Mouse (Mus musculus): ENCODE measurements at regions not wholly inside any gene's neighbourhood (a gene's known extent, or its start where the extent isn't known, plus 50 kb on each side); places are given as distances from the start of the nearest gene placed in this dataset.

- H3K36me3 ChIP-seq (replicated peaks in 1 of 2; ENCODE audit: control insufficient read depth in 1 of 2, insufficient read depth in 1 of 2, low read length in 1 of 2), result no peaks in the 10 kb centered on the region
- no peaks in the 10 kb centered on the region for H3K4me1 ChIP-seq (ENCODE audit: control insufficient read depth in 1 of 2, insufficient read depth in 2 of 2)
- in situ Hi-C loops (cut with MboI; ENCODE audit: low pct_ligation_motif_present, low pct_unique_long_range_greater_than_20kb, low sequenced_read_pairs) (no loop called here), dilution Hi-C loops (cut with MboI; ENCODE audit: extremely low pct_ligation_motif_present, extremely low pct_unique_long_range_greater_than_20kb, low sequenced_read_pairs) (no loop called here)
- H3K79me2 ChIP-seq (replicated peaks; ENCODE audit: control insufficient read depth, extremely low read depth, insufficient read depth, poor library complexity, severe bottlenecking), result no peaks in the 10 kb centered on the region
- H3K9ac ChIP-seq (ENCODE audit: insufficient read depth, low read depth), result no peak overlapping the region
- no peak overlapping the region for H3K27ac ChIP-seq (ENCODE audit: insufficient read depth, low read depth)
- no peak overlapping the region for H3K4me3 ChIP-seq (replicated peaks in 1 of 3; ENCODE audit: low read depth in 2 of 3, low read length in 2 of 3, poor library complexity in 1 of 3)
- TF ChIP-seq GABPA (IDR thresholded peaks at IDR 0.05; ENCODE audit: insufficient replicate concordance, low read depth, low read length) (no peak), MAX (IDR thresholded peaks at IDR 0.05; ENCODE audit: low read length) (no peak), NELFE (IDR thresholded peaks at IDR 0.05; ENCODE audit: low read depth, low read length) (no peak), RCOR1 (conservative IDR thresholded peaks at IDR 0.05; ENCODE audit: low read depth, low read length) (no peak), MAFK (IDR thresholded peaks at IDR 0.05; ENCODE audit: insufficient replicate concordance, low read length) (no peak), TCF12 (IDR thresholded peaks at IDR 0.05; ENCODE audit: low read depth, low read length) (no peak), HCFC1 (IDR thresholded peaks at IDR 0.05; ENCODE audit: low read depth, low read length) (no peak), ELF1 (IDR thresholded peaks at IDR 0.05; ENCODE audit: low read depth, low read length) (no peak), ZMIZ1 (IDR thresholded peaks at IDR 0.05; ENCODE audit: low read depth, low read length) (no peak), RAD21 (IDR thresholded peaks at IDR 0.05; ENCODE audit: low read depth, low read length) (peak; percentile 72), ZKSCAN1 (IDR thresholded peaks at IDR 0.05; ENCODE audit: borderline replicate concordance, low read depth, low read length) (no peak), SMC3 (IDR thresholded peaks at IDR 0.05; ENCODE audit: low read depth, low read length) (peak; percentile 80), UBTF (IDR thresholded peaks at IDR 0.05; ENCODE audit: low read depth, low read length) (no peak), CHD2 (IDR thresholded peaks at IDR 0.05; ENCODE audit: low read length) (no peak), E2F4 (IDR thresholded peaks at IDR 0.05; ENCODE audit: insufficient replicate concordance, low read depth, low read length) (no peak), CTCF (conservative IDR thresholded peaks at IDR 0.05 in 1 of 2, IDR thresholded peaks at IDR 0.05 in 1 of 2; ENCODE audit: low read depth in 2 of 2, low read length in 2 of 2) (peak; percentile 43 to 75; a peak in 3 of 4 replicates), USF2 (conservative IDR thresholded peaks at IDR 0.05; ENCODE audit: low read depth, low read length) (no peak), USF1 (IDR thresholded peaks at IDR 0.05; ENCODE audit: low read depth, low read length) (no peak), ETS1 (conservative IDR thresholded peaks at IDR 0.05; ENCODE audit: low read depth, low read length) (no peak), CHD1 (IDR thresholded peaks at IDR 0.05; ENCODE audit: low read depth, low read length) (no peak), JUN (IDR thresholded peaks at IDR 0.05; ENCODE audit: insufficient read depth, low read depth, low read length) (no peak), KAT2A (IDR thresholded peaks at IDR 0.05; ENCODE audit: insufficient replicate concordance, low read length) (no peak)
- no peaks in the 10 kb centered on the region for H3K27me3 ChIP-seq (replicated peaks)
- DNase-seq (ENCODE audit: extremely low read depth), result peak; percentile 57
- H3K9me3 ChIP-seq (replicated peaks; ENCODE audit: low read length), result no peaks in the 10 kb centered on the region
- H3K4me2 ChIP-seq (ENCODE audit: insufficient read depth, low read depth, poor library complexity, severe bottlenecking), result no peak overlapping the region
Measured at GRCm38 (mm10) chr3:41348795-41349194, 206.7 kb upstream of the Jade1 start.

DNA sequence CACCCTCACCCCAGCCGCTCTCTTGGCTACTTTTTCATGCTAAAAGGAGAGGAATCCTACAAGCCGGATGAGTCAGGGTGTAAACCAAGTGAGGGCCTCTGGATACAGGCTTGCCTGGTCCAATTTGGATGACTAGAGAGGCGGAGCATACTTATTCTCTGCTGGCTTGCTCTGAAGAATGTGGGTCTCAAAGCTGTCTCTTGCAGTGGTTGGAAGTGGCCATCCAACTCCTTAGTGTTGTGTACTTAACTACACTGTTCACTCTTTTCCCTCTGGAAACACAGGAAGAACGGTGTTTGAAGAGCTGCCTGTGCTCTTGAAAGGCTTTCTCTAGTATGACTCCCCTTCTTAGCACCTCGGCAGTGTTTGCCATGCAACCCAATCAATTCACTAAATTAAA is 208.7 kb upstream of the Jade1 start:
- DNase-seq (ENCODE audit: extremely low read depth), result no peak
- H3K9ac ChIP-seq (ENCODE audit: insufficient read depth, low read depth), result no peak overlapping the region
- in situ Hi-C loops (cut with MboI; ENCODE audit: low pct_ligation_motif_present, low pct_unique_long_range_greater_than_20kb, low sequenced_read_pairs), result no loop called here
- no peak overlapping the region for H3K4me3 ChIP-seq (replicated peaks in 1 of 3; ENCODE audit: low read depth in 2 of 3, low read length in 2 of 3, poor library complexity in 1 of 3)
- no peaks in the 10 kb centered on the region for H3K27me3 ChIP-seq (replicated peaks)
- TF ChIP-seq CTCF (conservative IDR thresholded peaks at IDR 0.05 in 1 of 2, IDR thresholded peaks at IDR 0.05 in 1 of 2; ENCODE audit: low read depth in 2 of 2, low read length in 2 of 2) (no peak), IRF4 (IDR thresholded peaks at IDR 0.05; ENCODE audit: low read depth, low read length) (no peak), MYC (IDR thresholded peaks at IDR 0.05; ENCODE audit: low read depth, low read length) (no peak), CHD2 (IDR thresholded peaks at IDR 0.05; ENCODE audit: low read length) (no peak), MAX (IDR thresholded peaks at IDR 0.05; ENCODE audit: low read length) (no peak), TCF12 (IDR thresholded peaks at IDR 0.05; ENCODE audit: low read depth, low read length) (no peak)
- H3K9me3 ChIP-seq (replicated peaks; ENCODE audit: low read length), result no peaks in the 10 kb centered on the region
- H3K4me2 ChIP-seq (ENCODE audit: insufficient read depth, low read depth, poor library complexity, severe bottlenecking), result no peak overlapping the region
- H3K36me3 ChIP-seq (replicated peaks in 1 of 2; ENCODE audit: control insufficient read depth in 1 of 2, insufficient read depth in 1 of 2, low read length in 1 of 2), result no peaks in the 10 kb centered on the region
- dilution Hi-C loops (cut with MboI; ENCODE audit: extremely low pct_ligation_motif_present, extremely low pct_unique_long_range_greater_than_20kb, low sequenced_read_pairs), result no loop called here
- H3K4me1 ChIP-seq (ENCODE audit: control insufficient read depth in 1 of 2, insufficient read depth in 2 of 2), result no peaks in the 10 kb centered on the region
- H3K27ac ChIP-seq (ENCODE audit: insufficient read depth, low read depth), result no peak overlapping the region
- no peaks in the 10 kb centered on the region for H3K79me2 ChIP-seq (replicated peaks; ENCODE audit: control insufficient read depth, extremely low read depth, insufficient read depth, poor library complexity, severe bottlenecking)

Data from CH12.LX (cell line).